Mouse (Mus musculus): ENCODE measurements around the gene Llgl2.

GRCm38 (mm10) chr11:115776954-115777353 is 46.9 kb upstream of the Llgl2 start:
- no peak for TF ChIP-seq CTCF (IDR thresholded peaks at IDR 0.05; ENCODE audit: low read depth, low read length)
- no peak for TF ChIP-seq GATA1 (IDR thresholded peaks at IDR 0.05; ENCODE audit: borderline replicate concordance, low read length)
- TF ChIP-seq TAL1 (conservative IDR thresholded peaks at IDR 0.05; ENCODE audit: low read depth, low read length): no peak
- no peak for TF ChIP-seq POLR2AphosphoS5 (IDR thresholded peaks at IDR 0.05; ENCODE audit: insufficient replicate concordance, low read depth, low read length)

All from G1E (cell line).